Mouse (Mus musculus): ENCODE measurements around the gene Gna12. TPM values are rescaled to one million over a fixed set of nuclear protein-coding genes. Genes with fewer than 3 reads are reported as not detected.

The Gna12 gene
- total and polyA plus RNA-seq, 3 experiments = 46.0 to 55.2 TPM; not detected in 1

DNA sequence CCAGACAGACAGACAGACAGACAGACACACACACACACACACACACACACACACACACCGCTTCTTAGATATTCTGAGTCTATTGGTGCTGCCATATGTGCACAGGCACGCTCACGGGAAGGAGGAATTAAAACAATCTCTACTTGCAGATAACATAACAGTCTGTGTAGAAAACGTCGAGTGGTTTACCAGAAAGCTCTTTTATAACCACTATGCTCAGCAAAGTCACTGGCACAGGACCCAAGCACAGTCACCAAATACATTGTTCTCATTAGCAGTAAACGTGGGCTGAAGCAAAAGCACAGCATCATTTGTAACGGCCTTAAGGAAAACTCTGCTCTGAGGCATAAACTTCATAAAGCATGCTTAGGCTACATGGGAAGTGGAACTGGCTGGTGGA, 6.1 kb downstream of the Gna12 start (continued):
- TF ChIP-seq CTCF (IDR thresholded peaks at IDR 0.05 in 2 of 3, conservative IDR thresholded peaks at IDR 0.05 in 1 of 3; ENCODE audit: control insufficient read depth in 1 of 3, insufficient read depth in 1 of 3, low read depth in 2 of 3, low read length in 3 of 3, poor library complexity in 1 of 3, severe bottlenecking in 1 of 3) (no peak), TAL1 (IDR thresholded peaks at IDR 0.05; ENCODE audit: low read length) (no peak), MAFK (IDR thresholded peaks at IDR 0.05; ENCODE audit: borderline replicate concordance, low read depth, low read length) (no peak), E2F4 (IDR thresholded peaks at IDR 0.05; ENCODE audit: borderline replicate concordance, low read depth, low read length) (0 out of 2 replicates have a peak, but pooled peaks have one; percentile 42), TBP (IDR thresholded peaks at IDR 0.05; ENCODE audit: low read depth, low read length) (peak; percentile 47; the same call in 1 of the 2 replicates), USF1 (IDR thresholded peaks at IDR 0.05; ENCODE audit: low read depth, low read length) (no peak), POLR2AphosphoS5 (IDR thresholded peaks at IDR 0.05; ENCODE audit: borderline replicate concordance, low read depth, low read length) (no peak), ZMIZ1 (IDR thresholded peaks at IDR 0.05; ENCODE audit: low read depth, low read length) (no peak)

DNA sequence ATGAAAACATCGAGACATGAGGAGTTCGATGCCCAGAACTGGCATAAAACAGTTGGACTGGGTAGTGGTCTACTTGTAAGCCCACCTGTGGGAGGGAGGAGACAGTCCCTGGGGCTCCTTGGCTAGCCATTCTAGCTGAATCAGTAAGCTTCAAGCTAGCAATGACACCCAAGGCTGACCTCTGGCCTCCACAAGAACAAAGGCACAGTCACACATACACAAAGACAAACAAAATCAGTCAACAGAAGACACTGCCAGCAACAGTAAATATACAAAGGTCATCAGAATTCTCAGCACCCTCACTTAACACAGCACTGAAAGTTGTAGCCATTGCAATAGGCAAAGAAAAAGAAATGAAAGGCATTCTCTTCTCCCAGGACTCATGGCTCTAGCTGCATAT, 6.8 kb downstream of the Gna12 start:
- no peak for TF ChIP-seq GATA1 (IDR thresholded peaks at IDR 0.05; ENCODE audit: low read depth, low read length)
- peaks cover 0 to 18% of the 10 kb centered on the region in 2 experiments; a peak in 2 of 4 replicates for H3K36me3 ChIP-seq (ENCODE audit: control insufficient read depth in 1 of 2, insufficient read depth in 2 of 2, low read length in 2 of 2)
- no peak overlapping the region for H3K9ac ChIP-seq (ENCODE audit: control insufficient read depth, low read depth, low read length, poor library complexity, severe bottlenecking)
- H3K4me3 ChIP-seq (ENCODE audit: control insufficient read depth in 1 of 2, insufficient read depth in 1 of 2, low read depth in 2 of 2, low read length in 2 of 2) = no peak overlapping the region
- peaks cover 19% of the 10 kb centered on the region for H3K79me2 ChIP-seq (ENCODE audit: control insufficient read depth, insufficient read depth, low read length, poor library complexity)
- no peak for DNase-seq (ENCODE audit: low read depth, low spot score)
- no peaks in the 10 kb centered on the region for H3K9me3 ChIP-seq (replicated peaks; ENCODE audit: insufficient read depth, low read length)
- no peaks in the 10 kb centered on the region for H3K27me3 ChIP-seq (ENCODE audit: control insufficient read depth in 1 of 2, insufficient read depth in 2 of 2, low read length in 2 of 2)
- peaks cover 13 to 21% of the 10 kb centered on the region in 2 experiments for H3K4me1 ChIP-seq (ENCODE audit: control insufficient read depth in 1 of 2, insufficient read depth in 2 of 2, low read length in 2 of 2)
- H3K27ac ChIP-seq (ENCODE audit: control insufficient read depth, low read depth, low read length) = no peak overlapping the region

DNA sequence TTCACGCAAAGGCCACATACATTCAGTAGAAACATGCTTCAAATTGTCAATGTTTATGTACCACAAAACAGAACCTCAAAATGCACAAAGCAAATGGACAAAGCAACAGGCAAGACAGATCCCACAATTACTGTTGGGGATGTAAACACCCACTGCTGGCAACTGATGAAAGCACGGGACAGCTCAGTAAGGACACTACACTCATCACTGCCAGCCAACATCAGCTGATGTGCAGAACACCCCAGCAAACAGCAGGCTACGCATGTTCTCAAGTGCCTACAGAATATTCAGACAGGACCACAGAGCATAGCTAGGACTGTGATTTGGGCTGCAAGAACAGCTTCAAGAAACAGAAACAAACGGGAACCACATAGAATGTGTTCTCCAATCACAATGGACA, 8.3 kb downstream of the Gna12 start:
- no peak for TF ChIP-seq USF1 (IDR thresholded peaks at IDR 0.05; ENCODE audit: low read depth, low read length)
- no peak for TF ChIP-seq ELF1 (IDR thresholded peaks at IDR 0.05; ENCODE audit: low read depth, low read length)
- no peak for TF ChIP-seq MAFK (IDR thresholded peaks at IDR 0.05; ENCODE audit: borderline replicate concordance, low read depth, low read length)
- no peak for TF ChIP-seq POLR2AphosphoS5 (IDR thresholded peaks at IDR 0.05; ENCODE audit: borderline replicate concordance, low read depth, low read length)
- TF ChIP-seq ZC3H11A (IDR thresholded peaks at IDR 0.05; ENCODE audit: low read depth, low read length) = no peak
- no peak for TF ChIP-seq TAL1 (IDR thresholded peaks at IDR 0.05; ENCODE audit: low read length)
- no peak for TF ChIP-seq MXI1 (IDR thresholded peaks at IDR 0.05; ENCODE audit: low read depth, low read length)
- no peak for TF ChIP-seq ZNF384 (IDR thresholded peaks at IDR 0.05; ENCODE audit: low read depth, low read length)
- TF ChIP-seq SMC3 (IDR thresholded peaks at IDR 0.05; ENCODE audit: low read depth, low read length) = no peak
- no peak for TF ChIP-seq GATA1 (IDR thresholded peaks at IDR 0.05; ENCODE audit: low read depth, low read length)
- no peak for TF ChIP-seq POLR2A (IDR thresholded peaks at IDR 0.05; ENCODE audit: control insufficient read depth in 1 of 2, insufficient read depth in 1 of 2, low read depth in 1 of 2, low read length in 2 of 2, poor library complexity in 1 of 2)
- TF ChIP-seq UBTF (IDR thresholded peaks at IDR 0.05; ENCODE audit: borderline replicate concordance, insufficient read depth, low read depth, low read length) = no peak
- TF ChIP-seq MAZ (IDR thresholded peaks at IDR 0.05; ENCODE audit: low read depth, low read length) = no peak
- TF ChIP-seq EP300 (IDR thresholded peaks at IDR 0.05; ENCODE audit: low read depth in 1 of 2, low read length in 2 of 2) = no peak
- no peak for TF ChIP-seq MYB (IDR thresholded peaks at IDR 0.05; ENCODE audit: low read depth, low read length)
- no peak for TF ChIP-seq ETS1 (IDR thresholded peaks at IDR 0.05; ENCODE audit: low read depth, low read length)
- no peak overlapping the region for H3K9ac ChIP-seq (ENCODE audit: control insufficient read depth, low read depth, low read length, poor library complexity, severe bottlenecking)
- H3K4me1 ChIP-seq (ENCODE audit: control insufficient read depth in 1 of 2, insufficient read depth in 2 of 2, low read length in 2 of 2) = peaks cover 13 to 18% of the 10 kb centered on the region in 2 experiments
- H3K27ac ChIP-seq (ENCODE audit: control insufficient read depth, low read depth, low read length) = no peak overlapping the region
- H3K27me3 ChIP-seq (ENCODE audit: control insufficient read depth in 1 of 2, insufficient read depth in 2 of 2, low read length in 2 of 2) = no peaks in the 10 kb centered on the region
- no peaks in the 10 kb centered on the region for H3K9me3 ChIP-seq (replicated peaks; ENCODE audit: insufficient read depth, low read length)
- H3K36me3 ChIP-seq (ENCODE audit: control insufficient read depth in 1 of 2, insufficient read depth in 2 of 2, low read length in 2 of 2) = peaks cover 0 to 16% of the 10 kb centered on the region in 2 experiments; a peak in 2 of 4 replicates
- DNase-seq (ENCODE audit: low read depth, low spot score) = no peak
- no peak overlapping the region for H3K4me3 ChIP-seq (ENCODE audit: control insufficient read depth in 1 of 2, insufficient read depth in 1 of 2, low read depth in 2 of 2, low read length in 2 of 2)
- H3K79me2 ChIP-seq (ENCODE audit: control insufficient read depth, insufficient read depth, low read length, poor library complexity) = peaks cover 17% of the 10 kb centered on the region

All from MEL (cell line).